Mouse (Mus musculus) neural tube, embryonic 10.5 days (tissue): ENCODE measurements around the gene Anp32e.
"Not testable (repeated sequence)": the region's sequence is repeated elsewhere in the genome, so short reads cannot be mapped to it uniquely, and the experiment has no call there.

ENCODE experiments used
- DNase-seq: peaks from one replicate; pipeline ENCODE4 v3.0.0-alpha.2; 2017; ENCODE audit warnings: low spot score; ENCODE audit errors: extremely low spot score

The Anp32e gene

GRCm38 (mm10) chr3:95972251-95972872 is 43.3 kb downstream of the Anp32e start:
- no peak for DNase-seq

DNA sequence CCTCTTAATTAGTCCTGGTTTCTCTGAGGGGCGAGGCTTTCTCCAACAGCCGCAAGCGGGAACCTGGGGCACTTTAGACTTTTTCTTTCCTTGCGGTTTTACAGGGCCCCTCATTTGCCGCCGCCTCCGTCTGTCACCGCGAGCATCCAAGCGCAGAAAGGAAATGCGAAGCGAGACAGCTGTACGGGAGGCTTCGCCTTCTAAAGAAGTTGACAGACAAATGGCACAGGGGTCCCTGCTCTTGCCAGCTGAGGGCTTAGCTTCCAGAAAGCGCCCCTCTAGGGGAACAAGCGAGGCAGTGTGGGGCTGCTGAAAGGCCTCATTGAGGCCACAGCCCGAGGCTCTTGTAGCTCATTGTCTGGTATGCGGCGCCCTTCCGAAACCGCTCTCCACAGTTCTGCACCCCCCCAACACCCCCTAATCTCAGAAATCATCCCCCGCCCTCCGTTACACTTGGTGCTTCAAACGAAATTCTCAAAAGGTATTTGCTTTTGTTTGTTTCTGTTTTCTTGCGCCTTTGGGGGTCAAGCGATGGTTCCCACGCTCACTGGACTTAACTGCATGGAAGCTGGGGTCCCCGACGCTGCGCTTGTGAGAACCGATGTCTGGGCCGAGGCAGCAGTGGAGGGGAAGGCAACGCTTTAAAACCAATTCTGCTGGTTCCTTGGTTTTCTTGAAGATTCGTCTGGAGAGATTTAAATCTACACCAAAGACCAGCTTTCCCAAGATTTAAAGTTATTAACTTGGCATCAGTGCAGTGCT is 44.0 kb downstream of the Anp32e start:
- peak; percentile 73 for DNase-seq

DNA sequence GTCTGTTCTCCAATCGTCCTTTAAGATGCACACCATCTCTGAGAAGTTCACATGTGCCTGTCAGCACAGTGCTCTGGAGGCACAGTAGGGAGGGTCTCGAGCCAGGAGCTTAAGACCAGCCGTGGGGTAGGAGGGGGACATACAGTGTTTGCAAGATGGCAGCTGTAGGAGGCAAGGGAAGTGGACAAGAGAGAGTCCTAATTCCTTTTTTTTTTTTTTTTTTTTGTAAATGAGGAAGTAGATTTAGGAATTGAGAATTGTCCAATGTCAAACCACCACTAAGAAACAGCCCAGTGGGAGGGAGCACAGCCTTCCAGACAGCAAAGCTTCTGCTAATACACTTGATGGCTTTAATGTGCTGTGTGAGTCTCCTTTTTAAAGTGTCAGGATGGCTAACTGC is 48.0 kb downstream of the Anp32e start:
- DNase-seq: no peak

- not testable (repeated sequence) for DNase-seq
Measured at GRCm38 (mm10) chr3:95977587-95977986, 48.5 kb downstream of the Anp32e start.

DNA sequence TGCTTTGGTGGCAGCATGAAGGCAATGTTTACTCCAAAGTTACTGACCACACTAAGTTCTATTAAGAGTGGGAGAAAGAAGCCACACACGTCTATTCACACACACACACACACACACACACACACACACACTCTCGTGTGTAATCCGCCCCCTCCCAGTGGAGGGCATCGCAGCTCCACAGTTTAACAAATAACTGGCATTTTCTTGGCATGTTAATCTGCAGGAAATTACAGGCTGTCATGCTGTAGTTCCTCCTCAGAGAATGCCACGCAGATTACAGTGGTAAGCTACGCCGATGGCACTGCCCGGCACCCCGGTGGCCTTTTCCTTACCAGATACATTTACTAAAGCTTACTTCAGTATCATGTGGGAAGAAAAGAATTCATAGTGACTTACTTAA is 49.2 kb downstream of the Anp32e start:
- DNase-seq: no peak

DNA sequence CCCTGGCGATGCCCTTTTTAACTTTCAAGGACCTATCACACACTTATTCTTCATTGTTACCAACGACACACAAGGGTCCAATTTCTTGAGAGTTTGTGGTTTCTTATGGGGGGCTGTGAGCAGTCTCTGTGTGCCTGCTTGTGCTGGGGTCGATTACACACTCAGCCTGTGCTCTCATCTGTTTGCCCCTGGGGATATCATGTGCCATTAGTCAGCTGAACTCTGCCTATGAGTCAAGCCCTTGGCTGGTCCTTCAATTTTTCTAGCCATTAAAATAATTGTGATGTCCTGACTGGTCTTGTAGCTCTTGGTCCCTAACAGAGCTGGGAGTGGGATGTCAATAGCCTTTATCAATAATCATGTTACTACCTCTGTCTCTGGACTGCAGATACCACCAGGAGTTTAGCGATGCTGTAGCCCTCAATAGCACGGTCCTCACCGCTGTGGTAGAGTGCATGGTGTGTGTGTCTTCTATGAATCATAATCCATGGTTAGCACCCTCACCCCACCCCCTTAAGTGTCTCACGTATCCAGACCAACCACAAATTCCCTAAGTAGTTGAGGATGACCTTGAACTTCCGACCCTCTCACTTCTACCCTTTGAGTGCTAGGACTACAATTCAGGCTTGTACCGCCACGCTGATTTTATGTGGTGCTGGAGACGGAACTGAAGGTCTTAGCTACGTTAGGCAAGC is 51.4 kb downstream of the Anp32e start:
- DNase-seq: no peak

DNA sequence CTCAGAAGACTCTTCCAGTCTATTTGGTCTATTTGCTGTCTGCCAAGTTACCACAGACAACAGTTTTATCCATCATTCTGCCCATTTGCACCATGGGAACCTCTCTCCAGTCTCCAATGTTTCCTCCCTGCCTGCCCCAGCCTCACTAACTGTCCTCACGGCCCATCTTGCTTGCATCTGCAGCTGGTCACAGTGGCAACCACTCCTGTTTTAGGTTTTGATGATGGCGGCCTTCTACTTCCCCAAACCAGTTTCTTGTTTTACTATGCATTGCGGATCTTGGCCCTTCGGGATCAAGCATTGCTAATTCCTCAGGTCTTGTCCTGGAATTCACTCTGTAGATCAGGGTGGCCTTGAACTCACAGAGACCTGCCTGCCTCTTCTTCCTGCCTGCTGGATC is 53.1 kb downstream of the Anp32e start:
- no peak for DNase-seq

GRCm38 (mm10) chr3:95985209-95986000 is 56.4 kb downstream of the Anp32e start:
- peak; percentile 68 for DNase-seq

DNA sequence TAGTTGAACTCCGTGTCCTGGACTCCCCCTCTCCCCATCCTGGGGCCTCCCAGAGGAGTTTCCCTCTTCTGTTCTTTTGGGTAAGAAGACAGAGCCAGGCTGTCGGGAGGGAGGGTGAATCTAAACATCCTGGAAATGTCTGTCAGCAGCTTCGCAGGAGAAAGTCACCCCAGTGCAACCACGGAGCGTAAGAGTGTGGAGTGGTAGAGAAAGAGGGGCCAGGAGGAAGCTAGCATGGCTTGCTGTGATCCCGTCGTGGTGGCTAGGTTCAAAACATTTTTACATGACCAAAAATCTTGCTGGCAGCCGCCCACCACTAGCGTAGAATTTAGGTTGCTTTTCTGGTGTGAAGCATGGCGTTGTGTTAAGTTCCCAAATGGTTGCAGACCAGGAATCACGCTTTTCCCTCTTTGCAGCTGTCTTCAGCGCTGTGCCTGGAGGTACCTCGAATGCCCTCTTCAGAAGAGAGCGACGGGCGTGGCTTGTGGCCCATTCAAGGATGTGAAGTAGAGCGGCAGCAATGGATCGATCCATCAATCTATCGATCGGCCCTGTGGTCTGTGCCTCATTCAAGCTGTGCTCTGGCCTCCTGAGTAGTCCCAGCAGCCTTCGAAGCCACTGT is 57.1 kb downstream of the Anp32e start:
- peak; percentile 70 for DNase-seq

DNA sequence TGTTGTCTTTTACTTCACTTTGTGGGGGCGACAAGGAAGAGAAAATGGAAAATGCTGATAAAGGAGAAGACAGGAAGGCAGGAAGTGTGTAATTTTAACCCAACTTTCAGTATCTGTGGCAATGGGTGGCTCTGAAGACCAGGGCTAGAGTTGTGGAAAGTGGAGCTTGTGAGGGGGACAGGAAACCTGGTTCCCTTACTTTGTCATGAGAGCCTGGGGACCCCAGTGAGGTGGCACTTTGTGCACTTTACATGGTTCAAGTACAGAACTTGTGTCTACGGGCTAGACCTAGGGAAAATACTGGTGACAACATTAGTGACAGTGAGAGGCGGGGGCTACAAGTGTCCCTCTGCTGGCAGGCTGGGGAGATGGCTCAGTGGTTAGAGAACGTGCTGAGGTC is 57.9 kb downstream of the Anp32e start:
- DNase-seq: no peak

GRCm38 (mm10) chr3:95987386-95988110 is 58.5 kb downstream of the Anp32e start:
- no peak for DNase-seq

DNA sequence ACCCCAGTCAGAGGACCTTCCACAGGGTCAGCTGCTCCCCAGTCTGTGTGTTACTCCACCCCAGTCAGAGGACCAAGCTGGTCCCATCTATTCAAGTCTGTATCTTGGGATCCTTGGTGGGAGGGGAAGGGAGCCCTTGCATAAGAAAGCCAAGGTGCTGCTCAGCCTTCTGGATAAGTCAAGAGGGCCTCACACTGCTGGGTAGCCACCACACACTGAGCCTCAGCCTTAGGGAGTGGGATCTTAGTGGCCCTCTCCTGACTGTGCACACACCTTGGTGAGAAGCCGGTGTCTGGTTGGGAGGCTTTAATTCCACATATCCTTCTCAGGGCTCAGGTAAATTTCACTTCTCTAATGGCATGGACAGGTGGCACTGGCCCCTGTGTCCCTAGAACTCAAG is 59.1 kb downstream of the Anp32e start:
- no peak for DNase-seq

DNA sequence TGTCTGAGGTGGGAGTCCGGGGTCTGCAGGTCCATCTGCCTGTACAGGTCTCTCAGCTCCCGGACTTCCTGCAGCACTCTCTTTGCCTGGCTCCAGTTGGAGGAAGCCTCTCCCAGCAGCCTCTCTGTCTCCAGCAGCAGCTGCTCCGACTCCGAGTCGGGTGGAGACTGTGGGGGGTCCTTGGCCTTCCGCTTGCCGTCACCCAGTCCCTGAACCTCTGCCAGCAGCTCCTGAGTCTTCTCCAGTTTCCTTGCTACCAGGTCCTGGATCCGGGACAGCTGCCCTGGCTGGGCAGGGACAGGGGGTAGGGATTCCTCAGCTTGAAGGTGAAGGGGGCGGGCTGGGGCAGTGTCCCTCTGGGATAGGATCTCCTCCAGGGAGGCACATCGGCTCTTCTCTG is 59.9 kb downstream of the Anp32e start:
- DNase-seq: no peak

- no peak for DNase-seq
Measured at GRCm38 (mm10) chr3:95990413-95990941, 61.4 kb downstream of the Anp32e start.

- DNase-seq: no peak
Measured at GRCm38 (mm10) chr3:95992990-95993603, 64.1 kb downstream of the Anp32e start.

DNA sequence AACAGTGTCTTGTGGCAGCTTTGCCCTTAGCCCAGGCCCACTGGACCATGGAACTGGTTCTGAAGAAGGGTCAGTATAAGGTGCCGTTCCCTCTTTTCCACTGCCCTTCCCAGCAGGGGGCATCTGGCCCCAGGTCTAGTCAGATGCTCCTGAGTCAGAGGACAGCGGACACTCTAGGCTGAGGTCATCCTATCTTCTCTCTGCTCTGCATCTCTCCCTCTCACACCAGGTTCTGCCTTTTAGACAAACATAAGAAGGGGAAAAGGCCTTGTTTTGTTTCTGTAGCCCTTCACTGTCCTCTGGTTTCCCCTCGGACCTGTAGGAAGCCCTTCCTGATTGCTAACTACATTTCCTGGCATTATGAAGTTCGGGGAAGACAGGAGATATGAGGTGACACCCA is 64.8 kb downstream of the Anp32e start:
- no peak for DNase-seq

DNA sequence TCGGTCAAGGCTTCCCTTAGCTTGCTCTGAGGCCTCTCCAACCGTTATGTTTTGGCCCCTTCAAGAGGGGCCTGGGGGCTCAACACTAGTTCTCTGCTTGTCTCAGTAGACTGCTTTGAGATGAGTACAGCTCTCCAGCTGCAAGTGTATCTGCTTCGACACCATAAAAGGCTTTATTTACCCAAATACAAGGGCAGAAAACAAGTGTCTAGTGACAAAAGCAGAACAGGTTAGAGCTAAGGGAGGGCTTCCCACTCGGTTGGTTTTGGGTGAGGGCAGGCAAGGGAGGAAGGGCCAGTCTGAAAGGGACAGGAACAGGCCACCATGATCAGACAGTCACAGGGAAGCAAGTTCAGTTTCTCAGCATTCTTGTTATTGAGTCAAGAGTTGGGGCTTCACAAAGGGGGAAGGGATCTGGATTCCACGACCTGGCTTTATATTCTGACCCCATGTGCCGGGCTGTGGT is 65.4 kb downstream of the Anp32e start:
- DNase-seq: no peak

DNA sequence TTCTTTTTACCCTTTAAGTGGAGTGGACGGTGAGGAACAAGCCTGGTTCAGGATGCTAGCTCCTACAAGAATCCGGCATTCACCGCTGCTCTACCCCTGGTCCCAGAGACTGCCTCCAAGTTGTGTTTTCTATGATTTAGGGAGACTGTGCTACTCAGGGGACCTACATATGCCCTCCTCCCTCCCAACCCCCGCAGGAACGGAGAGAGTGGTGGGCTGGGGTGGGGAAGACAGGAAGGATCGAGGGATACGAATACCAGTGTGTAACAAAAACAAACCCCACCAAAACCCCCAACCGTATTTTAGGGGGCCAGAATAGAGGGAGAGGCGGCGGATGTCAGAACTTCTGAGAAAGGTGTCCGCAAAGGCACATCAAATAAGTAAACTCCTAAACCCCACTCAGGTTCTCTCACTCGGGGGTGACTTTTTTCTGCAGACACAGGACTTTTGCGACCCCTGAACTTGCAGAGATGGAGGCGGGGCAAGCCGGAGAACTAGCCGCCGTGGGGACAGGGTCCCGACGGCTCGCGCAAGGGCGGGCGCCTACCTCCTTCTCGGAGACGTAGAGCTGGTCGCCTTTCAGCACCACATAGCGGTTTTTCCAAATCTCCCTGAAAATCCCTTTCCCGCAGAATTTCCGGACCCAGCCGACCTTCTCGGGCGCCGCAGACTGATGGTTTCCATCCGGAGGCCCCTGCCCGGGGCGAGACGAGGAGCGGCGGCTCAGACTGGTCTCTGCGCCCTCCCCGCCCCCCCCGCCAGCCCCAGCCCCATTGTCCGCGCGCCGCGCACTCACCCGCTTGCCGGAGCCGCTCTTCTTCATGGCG is 66.1 kb downstream of the Anp32e start:
- DNase-seq: peak; percentile 74
